Mouse (Mus musculus) retina, postnatal 7 days (tissue): ENCODE results near the gene Gm9049.
"Not testable (repeated sequence)": the region's sequence is repeated elsewhere in the genome, so short reads cannot be mapped to it uniquely, and the experiment has no call there.

Source experiments
- DNase-seq: peaks from one replicate; pipeline ENCODE4 v3.0.0-alpha.2; 2012; ENCODE audit warnings: low read depth, low spot score

Gm9049 gene

GRCm38 (mm10) chr10:118354005-118354404 lies at the start of gene Gm9049:
Gene Gm9049 (minus strand): TSS chr10:118354105.
- not testable (repeated sequence) for DNase-seq

DNA sequence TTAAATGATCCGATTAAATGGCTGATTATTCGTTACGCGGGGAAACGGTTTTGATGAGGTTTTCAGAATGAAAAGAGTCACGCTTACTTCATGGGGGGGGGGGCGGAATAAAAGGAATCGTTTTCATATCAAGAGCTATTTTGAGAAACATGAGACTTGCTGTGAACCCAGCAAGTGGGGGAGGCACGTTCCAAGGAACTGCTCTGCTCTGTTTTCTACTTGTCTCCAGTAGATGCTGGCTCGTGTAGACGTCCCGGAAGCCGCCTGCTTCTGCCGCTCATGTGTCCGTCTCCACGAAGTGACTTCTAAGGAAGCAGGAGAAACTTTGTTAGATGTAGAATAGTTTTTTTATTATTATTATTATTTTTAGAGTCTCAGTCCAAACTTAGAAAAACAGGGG lies 46.0 kb upstream of the Gm9049 start:
- DNase-seq = no peak

- DNase-seq = peak; percentile 70
Measured at GRCm38 (mm10) chr10:118370443-118370842, 16.5 kb upstream of the Gm9049 start.

GRCm38 (mm10) chr10:118369518-118369917 lies 15.6 kb upstream of the Gm9049 start:
- DNase-seq = no peak

GRCm38 (mm10) chr10:118348579-118348978 lies 5.3 kb downstream of the Gm9049 start, which contains the start of gene Gm9048:
Gene Gm9048 (minus strand): TSS chr10:118348679.
- DNase-seq = not testable (repeated sequence)

DNA sequence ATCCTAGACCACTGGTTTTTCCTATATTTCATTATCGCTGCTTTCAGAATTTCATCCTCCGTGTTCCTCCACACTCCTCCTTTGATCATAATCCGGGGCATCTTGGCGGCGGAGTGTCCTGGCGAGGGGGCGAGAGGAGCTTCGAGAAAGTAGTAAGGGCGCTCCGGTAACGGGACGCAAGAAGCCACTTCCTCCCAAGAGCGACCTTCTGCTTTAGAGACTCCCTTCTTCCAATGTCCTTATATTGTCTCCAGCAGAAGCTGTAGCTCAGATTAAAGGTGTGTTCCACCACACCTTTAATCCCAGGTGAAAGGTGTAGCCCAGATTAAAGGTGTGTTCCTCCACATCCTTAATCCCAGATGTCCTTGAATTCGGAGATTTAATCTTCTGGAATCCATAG lies 10.8 kb downstream of the Gm9049 start, which contains the start of gene Gm9046:
TSS of gene Gm9046 (minus strand) at position 101 of the 400 bp plus-strand sequence.
- DNase-seq = not testable (repeated sequence)

DNA sequence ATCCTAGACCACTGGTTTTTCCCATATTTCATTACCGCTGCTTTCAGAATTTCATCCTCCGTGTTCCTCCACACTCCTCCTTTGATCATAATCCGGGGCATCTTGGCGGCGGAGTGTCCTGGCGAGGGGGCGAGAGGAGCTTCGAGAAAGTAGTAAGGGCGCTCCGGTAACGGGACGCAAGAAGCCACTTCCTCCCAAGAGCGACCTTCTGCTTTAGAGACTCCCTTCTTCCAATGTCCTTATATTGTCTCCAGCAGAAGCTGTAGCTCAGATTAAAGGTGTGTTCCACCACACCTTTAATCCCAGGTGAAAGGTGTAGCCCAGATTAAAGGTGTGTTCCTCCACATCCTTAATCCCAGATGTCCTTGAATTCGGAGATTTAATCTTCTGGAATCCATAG lies 16.2 kb downstream of the Gm9049 start, which contains the start of gene Gm9045:
TSS of gene Gm9045 (minus strand) at position 101 of the 400 bp plus-strand sequence.
- DNase-seq = not testable (repeated sequence)

DNA sequence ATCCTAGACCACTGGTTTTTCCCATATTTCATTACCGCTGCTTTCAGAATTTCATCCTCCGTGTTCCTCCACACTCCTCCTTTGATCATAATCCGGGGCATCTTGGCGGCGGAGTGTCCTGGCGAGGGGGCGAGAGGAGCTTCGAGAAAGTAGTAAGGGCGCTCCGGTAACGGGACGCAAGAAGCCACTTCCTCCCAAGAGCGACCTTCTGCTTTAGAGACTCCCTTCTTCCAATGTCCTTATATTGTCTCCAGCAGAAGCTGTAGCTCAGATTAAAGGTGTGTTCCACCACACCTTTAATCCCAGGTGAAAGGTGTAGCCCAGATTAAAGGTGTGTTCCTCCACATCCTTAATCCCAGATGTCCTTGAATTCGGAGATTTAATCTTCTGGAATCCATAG lies 21.6 kb downstream of the Gm9049 start, which contains the start of gene Gm9044:
TSS of gene Gm9044 (minus strand) at position 101 of the 400 bp plus-strand sequence.
- not testable (repeated sequence) for DNase-seq

DNA sequence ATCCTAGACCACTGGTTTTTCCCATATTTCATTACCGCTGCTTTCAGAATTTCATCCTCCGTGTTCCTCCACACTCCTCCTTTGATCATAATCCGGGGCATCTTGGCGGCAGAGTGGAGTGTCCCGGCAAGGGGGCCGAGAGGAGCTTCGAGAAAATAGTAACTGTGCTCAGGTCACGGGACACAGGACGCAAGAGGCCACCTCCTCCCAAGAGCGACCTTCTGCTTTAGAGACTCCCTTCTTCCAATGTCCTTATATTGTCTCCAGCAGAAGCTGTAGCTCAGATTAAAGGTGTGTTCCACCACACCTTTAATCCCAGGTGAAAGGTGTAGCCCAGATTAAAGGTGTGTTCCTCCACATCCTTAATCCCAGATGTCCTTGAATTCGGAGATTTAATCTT lies 27.0 kb downstream of the Gm9049 start, which contains the start of gene Gm9040:
TSS of gene Gm9040 (minus strand) at position 101 of the 400 bp plus-strand sequence.
- not testable (repeated sequence) for DNase-seq

- DNase-seq = no peak
Measured at GRCm38 (mm10) chr10:118319024-118319423, 34.9 kb downstream of the Gm9049 start.

DNA sequence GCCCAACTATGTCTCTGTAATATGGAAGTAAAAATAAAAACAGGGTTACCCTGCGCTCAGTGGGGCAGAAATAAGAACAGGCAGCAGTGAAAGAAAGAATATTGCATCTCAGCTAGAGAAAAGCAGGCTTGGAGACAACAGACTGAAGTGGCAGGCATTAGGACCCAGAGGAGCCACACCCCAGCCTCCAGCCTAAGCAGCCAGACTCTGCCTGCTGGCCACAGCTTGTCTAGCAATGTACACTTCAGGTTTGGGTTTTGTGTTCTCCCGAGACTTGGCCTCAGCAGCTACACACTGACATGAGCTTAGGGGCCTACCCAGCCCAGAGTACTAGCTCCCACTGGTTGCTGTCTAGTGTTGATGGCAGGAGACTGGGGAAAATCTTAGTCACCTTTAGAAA lies 51.8 kb downstream of the Gm9049 start:
- not testable (repeated sequence) for DNase-seq
